Mouse (Mus musculus) brain, embryonic 14.5 days (tissue): ENCODE results near the gene Il17f. TPM values are rescaled to one million over a fixed set of nuclear protein-coding genes. Genes with fewer than 3 reads are reported as not detected.
A peak's percentile ranks its signal among the peaks of the same experiment; 100 is the strongest.

Experiments
- DNase-seq: peaks from one replicate; pipeline ENCODE4 v3.0.0-alpha.2; 2011; ENCODE audit warnings: low read depth
- CTCF ChIP-seq: fragments of 200-500 bp; IDR thresholded peaks from 2 replicates; pipeline ENCODE4 v1.5.1; 2012; ENCODE audit warnings: inconsistent platforms, mild to moderate bottlenecking, moderate library complexity, borderline replicate concordance; ENCODE audit not compliant: insufficient read depth, insufficient read length; ENCODE audit errors: extremely low read depth
- POLR2A ChIP-seq: fragments of 200-500 bp; IDR thresholded peaks from 2 replicates; pipeline ENCODE4 v1.6.1; 2012; ENCODE audit warnings: mild to moderate bottlenecking, inconsistent platforms, borderline replicate concordance; ENCODE audit not compliant: poor library complexity, insufficient read depth, insufficient read length, severe bottlenecking; ENCODE audit errors: extremely low read depth
- polyA plus RNA-seq: library from polyadenylated mRNA; depleted of rRNA; stranded (reverse); fragments of >200 nt; gene quantifications from 2 replicates; pipeline ENCODE4 v1.2.3, GENCODE M21; 2012; rRNA removed

Il17f gene
- polyA plus RNA-seq, 1 experiment: 0.31 TPM

DNA sequence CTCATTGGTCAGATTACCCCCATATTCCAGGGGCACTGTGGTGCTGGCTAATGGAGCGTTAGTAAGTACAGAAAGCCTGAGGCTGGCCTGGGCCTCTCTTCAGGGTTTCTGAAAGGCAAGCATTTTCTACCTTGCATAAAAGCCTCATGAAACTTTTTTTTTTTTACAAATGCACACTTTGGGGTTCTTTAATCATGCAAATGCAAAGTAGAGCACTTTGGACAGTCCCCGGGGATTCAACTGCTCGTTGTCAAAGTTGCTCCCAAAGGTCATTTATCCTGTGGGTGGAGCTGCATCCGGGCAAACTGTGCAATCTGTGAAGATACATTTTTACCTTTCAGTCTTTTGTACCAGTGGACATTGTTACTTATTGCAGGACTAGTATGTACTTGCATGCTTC is 29.0 kb downstream of the Il17f start:
- DNase-seq: peak; percentile 13
- TF ChIP-seq CTCF (no peak), POLR2A (no peak)

DNA sequence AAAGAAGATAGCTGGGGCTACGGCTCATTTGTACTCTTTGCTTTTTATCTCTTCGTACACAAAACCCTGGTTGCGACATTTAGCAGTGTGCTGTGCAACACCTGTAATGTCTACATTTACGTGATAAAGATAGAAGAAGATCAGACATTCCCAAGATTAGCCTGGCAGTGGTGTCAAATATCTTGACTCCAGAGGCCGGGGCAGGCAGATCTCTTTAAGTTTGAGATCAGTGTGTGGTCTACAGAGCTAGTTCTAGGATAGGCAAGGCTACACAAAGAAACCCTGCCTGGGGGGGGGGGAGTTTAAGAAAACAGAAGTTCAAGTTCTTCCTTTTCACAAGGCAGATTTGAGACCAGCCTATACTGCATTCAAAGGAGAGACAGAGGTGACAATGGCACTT is 30.1 kb downstream of the Il17f start:
- TF ChIP-seq POLR2A (no peak), CTCF (no peak)
- DNase-seq: no peak

GRCm38 (mm10) chr1:20759799-20760198 is 30.6 kb downstream of the Il17f start:
- DNase-seq: no peak
- TF ChIP-seq POLR2A: no peak
- no peak for TF ChIP-seq CTCF

DNA sequence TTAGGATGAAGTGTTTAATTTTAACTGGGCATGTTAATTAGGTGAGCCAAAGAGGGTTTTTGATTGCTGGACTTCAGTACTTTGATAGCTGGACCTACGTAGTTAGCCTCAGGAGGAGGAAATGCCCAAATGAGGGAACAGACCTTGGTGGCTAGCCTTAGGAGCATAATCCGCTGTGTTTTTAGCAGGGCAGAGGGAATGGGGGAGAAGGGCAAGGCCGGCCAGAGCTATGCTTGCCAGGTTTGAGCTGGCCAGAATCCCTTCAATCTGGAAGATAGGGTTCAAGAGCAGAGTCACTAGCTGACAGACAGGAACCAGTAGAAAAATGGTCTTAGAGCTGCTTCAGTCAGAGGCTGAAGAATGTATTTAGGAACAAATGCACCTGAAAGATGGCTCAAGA is 32.8 kb downstream of the Il17f start:
- DNase-seq: no peak
- TF ChIP-seq CTCF: no peak
- no peak for TF ChIP-seq POLR2A

DNA sequence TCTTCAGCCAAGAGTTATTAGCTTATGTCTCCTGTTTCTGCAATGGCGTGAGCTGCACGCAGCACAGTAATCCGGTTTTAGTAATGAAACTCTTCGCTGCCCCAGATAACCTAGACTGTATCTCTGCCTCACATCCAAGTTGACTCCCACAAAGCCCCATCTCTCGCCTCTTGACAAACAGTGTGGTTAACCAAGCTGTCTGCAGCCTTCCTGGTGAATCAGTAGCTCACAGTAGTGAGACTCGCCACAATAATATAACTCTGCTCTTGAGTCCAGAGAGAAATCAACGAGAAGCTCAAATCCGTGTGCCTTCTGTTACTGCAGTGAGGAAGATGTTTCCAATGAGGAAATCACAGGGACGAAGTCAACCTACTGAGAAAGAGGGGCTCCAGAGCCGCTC is 36.0 kb downstream of the Il17f start:
- DNase-seq: no peak
- TF ChIP-seq POLR2A (no peak), CTCF (no peak)

GRCm38 (mm10) chr1:20740496-20740998 is 49.9 kb downstream of the Il17f start:
- DNase-seq: no peak
- TF ChIP-seq CTCF (no peak), POLR2A (no peak)

DNA sequence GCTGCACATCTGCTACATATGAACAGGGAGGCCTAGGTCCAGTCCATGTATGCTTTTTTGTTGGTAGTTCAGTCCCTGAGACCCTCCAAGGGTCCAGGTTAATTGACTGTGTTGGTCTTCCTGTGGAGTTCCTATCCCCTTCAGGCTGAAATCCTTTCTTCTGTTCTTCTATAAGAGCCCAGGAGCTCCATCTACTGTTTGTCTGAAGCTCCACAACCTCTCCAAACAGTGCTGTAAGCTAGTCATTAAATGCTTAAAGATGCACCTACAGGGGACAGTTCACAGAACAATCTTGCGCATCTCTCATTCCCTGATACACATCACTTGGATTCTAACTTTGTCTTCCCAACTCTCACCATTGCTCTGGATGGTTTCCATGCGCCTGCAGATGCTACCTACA is 51.9 kb downstream of the Il17f start:
- peak; percentile 7 for DNase-seq
- TF ChIP-seq CTCF: no peak
- TF ChIP-seq POLR2A: no peak

DNA sequence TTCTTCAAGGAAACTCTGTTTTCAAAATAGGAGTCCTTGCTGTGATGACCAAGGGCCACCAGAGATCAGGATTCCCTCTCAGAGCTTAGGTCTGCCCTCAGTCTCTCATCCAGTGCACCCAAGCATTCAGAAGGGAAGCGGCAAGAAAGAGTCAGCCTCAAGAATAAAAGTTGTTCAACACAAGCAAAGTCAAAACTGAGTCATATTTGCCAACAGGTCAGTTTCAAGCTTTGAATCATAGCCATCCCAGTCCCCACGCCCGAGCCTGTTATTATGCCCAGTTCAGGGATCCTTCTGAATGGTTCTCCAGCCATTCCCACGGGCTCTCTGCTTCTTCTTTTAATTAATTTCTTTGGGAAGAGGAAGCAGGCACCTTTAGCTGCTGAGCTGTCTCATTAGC is 53.8 kb downstream of the Il17f start:
- TF ChIP-seq POLR2A (no peak), CTCF (no peak)
- no peak for DNase-seq

GRCm38 (mm10) chr1:20730903-20731302 is 59.5 kb downstream of the Il17f start, which contains the start of gene Il17a:
Il17a (plus strand) TSS chr1:20730905.
- DNase-seq: no peak
- TF ChIP-seq POLR2A (no peak), CTCF (no peak)

Other genes with a start within 250 kb of the Il17f start
- gene Pkhd1, start 172.6 kb downstream of the Il17f start, polyA plus RNA-seq: 0.05 TPM in 1 of 2 replicates, not detected in the other
- not detected in 2 replicates for gene Il17a, start 59.7 kb downstream of the Il17f start, polyA plus RNA-seq
- 29.0 and 31.6 TPM in 2 replicates for gene Mcm3, start 29.7 kb upstream of the Il17f start, polyA plus RNA-seq
- gene Paqr8, start 100.0 kb upstream of the Il17f start, polyA plus RNA-seq: 22.8 and 30.7 TPM in 2 replicates
- gene Efhc1, start 161.0 kb upstream of the Il17f start, polyA plus RNA-seq: 2.3 and 2.7 TPM in 2 replicates